Comparison of ENCODE assay signal across 10 mouse cellular contexts in the genomic region with DNA sequence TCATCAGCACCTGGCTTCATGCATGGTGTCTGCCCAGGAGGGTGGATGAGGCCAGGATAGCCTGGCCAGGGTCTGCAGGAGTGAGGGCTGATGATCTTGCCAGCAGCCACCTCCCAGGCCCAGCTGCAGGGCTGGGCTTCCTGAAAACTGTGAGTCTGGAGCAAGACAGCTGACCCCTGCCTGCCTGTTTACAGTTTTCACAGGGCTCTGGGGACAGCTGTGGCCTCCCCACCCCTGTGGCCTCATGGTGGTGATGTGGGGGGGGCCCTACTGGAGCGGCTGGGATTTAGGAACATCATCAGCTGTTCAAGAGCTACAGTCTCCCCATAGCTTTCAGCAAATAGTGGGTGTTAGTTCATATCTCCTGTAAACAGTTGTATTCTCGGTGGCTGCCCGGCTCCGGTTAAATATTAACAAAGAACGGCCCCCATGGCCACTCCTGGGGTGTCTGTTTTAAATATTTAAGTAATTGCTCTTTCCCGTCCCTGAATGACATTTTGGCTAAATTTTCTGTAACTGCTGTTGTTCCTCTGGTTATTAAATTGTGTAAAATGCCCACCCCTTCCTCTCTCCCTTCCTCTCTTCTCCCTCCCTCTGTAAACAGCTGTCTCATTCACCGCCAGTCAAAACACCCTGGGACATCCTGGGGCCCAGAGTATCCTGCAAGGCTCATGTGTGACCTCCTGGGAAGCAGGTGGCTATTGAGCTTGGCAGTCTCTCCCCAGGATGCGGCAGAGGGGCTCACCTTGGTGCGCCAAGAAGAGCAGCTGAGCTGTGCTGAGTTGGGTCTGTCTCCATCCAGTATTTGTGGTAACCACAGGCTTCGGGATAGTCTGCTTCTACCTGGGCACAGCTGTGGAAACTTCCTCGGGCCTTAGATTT. TPM values are rescaled to one million over a fixed set of nuclear protein-coding genes. Genes with fewer than 3 reads are reported as not detected.
DNase-seq lines count a peak whose midpoint lies in the region; ATAC-seq and TF ChIP-seq lines count a peak whose summit lies in the region.
"Had no signal": no experiment of that assay in that cellular context is flagged by ENCODE, and none has a peak within 500 bp of the region (broad histone marks: within the 10 kb centered on the region; RNA-seq: fewer than 3 reads in every experiment).

No protein-coding gene starts in this region.

- TF ChIP-seq CTCF in gastrocnemius, adult 2 months (IDR thresholded peaks at IDR 0.05), result no peak

- peak; percentile 88 for ATAC-seq in liver, embryonic 15.5 days (ENCODE audit: insufficient read depth)
- ATAC-seq in erythroid progenitor cell, adult 5-6 weeks (replicated peaks; ENCODE audit: low FRiP score, poor library complexity, severe bottlenecking), result no peak

- WGBS in liver, embryonic 15.5 days (ENCODE audit: insufficient replicate concordance), result 50% methylated on average over 11 of the region's 11 CpGs

- H3K27ac ChIP-seq in gastrocnemius, adult 2 months, result peak overlapping the region; percentile 76
- H3K27ac ChIP-seq in liver, embryonic 15.5 days (replicated peaks), result peak overlapping the region; percentile 82
- H3K27ac ChIP-seq: layer of hippocampus, adult 2 months had no signal

- H3K4me2 ChIP-seq in liver, embryonic 15.5 days, result peak overlapping the region; percentile 30

- H3K27me3 ChIP-seq in liver, embryonic 15.5 days, result no peaks in the 10 kb centered on the region

- intact Hi-C loops in gastrocnemius, adult 2 months (cut with DNase I), result no loop called here

- H3K9ac ChIP-seq in liver, embryonic 15.5 days, result no peak overlapping the region

- no peaks in the 10 kb centered on the region for H3K36me3 ChIP-seq in liver, embryonic 15.5 days (replicated peaks)

- DNase-seq in 3134 (ENCODE audit: extremely low read depth, insufficient read length, low spot score), result peak; percentile 35
- peak; percentile 79 for DNase-seq in gastrocnemius, adult 2 months
- DNase-seq in kidney, adult 18-20 months, result peak; percentile 11
- no peak for DNase-seq in spleen, adult 18-20 months
- DNase-seq in right cerebral cortex, postnatal 14 days, result no peak
- no peak for DNase-seq in layer of hippocampus, postnatal 36 days
- DNase-seq: cerebellum, postnatal 36 days had no signal

- no peak overlapping the region for H3K4me3 ChIP-seq in gastrocnemius, adult 2 months
- H3K4me3 ChIP-seq in liver, embryonic 15.5 days (replicated peaks), result peak overlapping the region; percentile 11; the same call in 1 of the 2 replicates
- H3K4me3 ChIP-seq: layer of hippocampus, adult 2 months had no signal

- H3K9me3 ChIP-seq in liver, embryonic 15.5 days (replicated peaks), result no peaks in the 10 kb centered on the region

- peaks cover 4% of the 10 kb centered on the region; the same call in 1 of the 2 replicates for H3K4me1 ChIP-seq in liver, embryonic 15.5 days (replicated peaks)

RNA-seq across cellular contexts. Expression of gene Pcsk6, which starts 57.9 kb away (rescaled TPM):
- total RNA-seq in gastrocnemius, adult 2 months (2021), result 10 to 100 TPM; 17.7 to 20.8 TPM
- 0.94 and 2.0 TPM in 2 replicates for polyA plus RNA-seq in liver, embryonic 15.5 days (2015; fragmentation: Nextera tagmentation; extraction: Ambion mirVana)
- total RNA-seq in layer of hippocampus, postnatal 36 days (2021), result 10 to 100 TPM; 12.5 to 14.8 TPM
- total RNA-seq in erythroid progenitor cell, adult 5-6 weeks (2015; ENCODE audit: low replicate concordance), result not detected in 2 replicates
- not detected in 2 replicates for total RNA-seq in erythroid progenitor cell, adult 5-6 weeks (2017; ENCODE audit: low replicate concordance)

Comparison
In these comparisons a context has a peak if more than half of its experiments do, and no peak if none do; other contexts are left out.
1. DNase-seq: peak in 3134 (single experiment), gastrocnemius, adult 2 months (single experiment) and kidney, adult 18-20 months (single experiment); none in spleen, adult 18-20 months (0 of 2), right cerebral cortex, postnatal 14 days (single experiment) and layer of hippocampus, postnatal 36 days (0 of 2).
2. RNA of gene Pcsk6, which starts 57.9 kb away (total RNA-seq): 17.7 to 20.8 TPM in gastrocnemius, adult 2 months and 12.5 to 14.8 TPM in layer of hippocampus, postnatal 36 days; not detected in erythroid progenitor cell, adult 5-6 weeks; every median in the first group is over 10 times any median in the second.